Mouse (Mus musculus) liver, postnatal 0 days (tissue): Measurements from ENCODE around the gene Dexi.

Experiments used
- CTCF ChIP-seq: sonication (generic); IDR thresholded peaks from 2 replicates; pipeline ENCODE4 v1.5.1; 2016; ENCODE audit warnings: antibody characterized with exemption, low read depth
- EP300 ChIP-seq: IDR thresholded peaks from 2 replicates; pipeline ENCODE4 v1.6.1; 2016; ENCODE audit warnings: antibody characterized with exemption, low read depth, mild to moderate bottlenecking

GRCm38 (mm10) chr16:10461178-10461577, 81.7 kb downstream of the Dexi start:
- TF ChIP-seq CTCF: no peak
- TF ChIP-seq EP300: no peak
